Mouse (Mus musculus) cerebellum, adult 2 months (tissue): ENCODE results near the gene Dcbld1. TPM values are rescaled to one million over a fixed set of nuclear protein-coding genes. Genes with fewer than 3 reads are reported as not detected.

ENCODE experiments used
- DNase-seq, 2 experiments: peaks; one replicate each; pipeline ENCODE4 v3.0.0; 2021
- H3K27ac ChIP-seq: fragments of 200-500 bp; 2 replicates; pipeline ENCODE4 v1.5.1; 2012; ENCODE audit warnings: low read length, control low read depth, inconsistent platforms; ENCODE audit not compliant: insufficient read depth
- H3K27me3 ChIP-seq: fragments of 200-500 bp; 2 replicates; pipeline ENCODE4 v1.6.1; 2012; ENCODE audit warnings: inconsistent platforms, mild to moderate bottlenecking, low read length, moderate library complexity; ENCODE audit not compliant: control insufficient read depth, insufficient read depth
- H3K4me1 ChIP-seq: fragments of 200-500 bp; 2 replicates; pipeline ENCODE4 v1.6.1; 2011; ENCODE audit warnings: low read length; ENCODE audit not compliant: control insufficient read depth, insufficient read depth
- H3K4me3 ChIP-seq: fragments of 200-500 bp; replicated peaks from 2 replicates; pipeline ENCODE3; 2011; ENCODE audit warnings: mild to moderate bottlenecking, low read depth, low read length, control low read depth; ENCODE audit not compliant: insufficient read depth
- CTCF ChIP-seq: fragments of 200-500 bp; IDR thresholded peaks from 2 replicates; pipeline ENCODE4 v1.5.1; 2011; ENCODE audit warnings: low read depth, mild to moderate bottlenecking, control low read depth, low read length, moderate library complexity, borderline replicate concordance; ENCODE audit not compliant: insufficient read depth
- POLR2A ChIP-seq: fragments of 200-500 bp; IDR thresholded peaks from 2 replicates; pipeline ENCODE4 v1.6.1; 2011; ENCODE audit warnings: low read length, control low read depth, borderline replicate concordance; ENCODE audit not compliant: insufficient read depth
- WGBS: fragments of 180-500 bp; shearing (Covaris S2); methylation state at CpG from one replicate; pipeline ENCODE4 v1.1.7; 2018; 5-methylcytosine and 5-hydroxymethylcytosine counted together
- polyA plus RNA-seq: library from polyadenylated mRNA; depleted of rRNA; stranded (reverse); fragments of >200 nt; gene quantifications from 2 replicates; pipeline ENCODE4 v1.2.3, GENCODE M21; 2012

Gene Dcbld1
- polyA plus RNA-seq, 1 experiment, result 9.2 TPM

DNA sequence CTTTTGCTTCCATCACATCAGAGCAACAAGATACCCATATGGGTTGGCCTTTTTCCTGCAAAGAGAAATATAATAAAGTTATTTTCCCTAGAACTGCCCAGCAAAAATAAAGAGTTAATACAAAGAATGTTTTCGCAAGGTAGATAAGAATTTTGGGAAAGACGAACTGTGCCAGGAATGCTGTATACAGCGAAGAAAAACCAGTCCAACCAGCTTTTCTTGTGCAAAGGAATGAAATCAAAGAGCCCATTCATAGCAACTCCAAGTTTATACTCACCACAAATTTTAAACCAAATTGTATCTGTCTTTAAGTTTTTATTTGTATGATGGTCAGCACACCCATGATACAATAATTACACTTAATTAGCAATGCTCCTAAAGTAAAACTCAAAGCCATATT lies 13.8 kb upstream of the Dcbld1 start:
- Histone ChIP-seq H3K4me1 (no peaks in the 10 kb centered on the region), H3K27me3 (no peaks in the 10 kb centered on the region; the same call in 1 of the 2 replicates), H3K4me3 (no peak overlapping the region), H3K27ac (no peak overlapping the region)
- WGBS, result 80% methylated on average over 3 of the region's 3 CpGs
- DNase-seq, result no peak
- TF ChIP-seq CTCF (no peak), POLR2A (no peak)

DNA sequence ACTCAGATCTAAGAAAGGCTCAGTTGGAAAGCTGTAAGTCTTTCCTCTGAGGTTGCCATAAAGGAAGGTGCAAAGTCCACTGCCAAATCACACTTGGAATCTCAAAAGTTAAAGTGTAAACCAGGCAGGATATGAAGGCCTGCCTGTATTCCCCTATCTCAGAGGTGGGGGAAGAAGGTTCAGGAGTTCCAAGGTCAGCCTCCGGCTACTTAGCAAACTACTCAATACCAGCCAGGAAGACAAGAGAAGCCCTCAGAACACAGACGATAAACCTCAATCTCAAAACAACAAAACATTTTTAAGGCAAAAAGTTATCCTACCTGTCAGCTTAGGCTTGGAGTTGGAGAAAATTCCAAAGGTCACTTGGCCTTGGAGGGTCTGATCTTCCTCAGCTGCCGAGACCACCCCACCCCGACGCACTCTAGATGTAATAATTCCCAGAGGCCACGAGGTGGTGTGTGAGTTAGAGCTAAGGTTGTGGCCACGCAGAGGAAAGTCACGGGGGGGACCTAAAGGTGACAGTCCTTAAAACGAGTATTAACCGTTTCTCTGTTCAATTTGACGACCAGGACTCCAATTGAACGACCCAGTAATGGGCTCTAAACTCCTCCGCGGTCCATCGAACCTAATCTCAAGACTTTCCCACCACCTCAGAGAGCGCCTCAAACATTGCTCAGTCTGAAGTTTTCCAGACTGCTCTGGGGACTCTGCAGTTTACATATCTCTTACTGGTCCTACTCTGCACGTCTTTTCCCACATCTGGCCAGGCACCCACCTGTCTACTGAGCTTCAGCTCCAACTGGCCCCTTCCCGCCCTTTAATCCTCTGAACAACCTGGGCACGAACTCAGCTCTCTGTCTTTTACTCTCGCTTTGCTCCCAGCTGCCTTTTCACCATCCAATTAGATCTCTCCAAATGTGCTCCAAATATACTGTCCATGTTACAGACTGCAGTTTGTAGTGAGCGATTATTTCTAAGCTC lies 933 bp upstream of the Dcbld1 start:
- H3K27ac ChIP-seq, result no peak overlapping the region

DNA sequence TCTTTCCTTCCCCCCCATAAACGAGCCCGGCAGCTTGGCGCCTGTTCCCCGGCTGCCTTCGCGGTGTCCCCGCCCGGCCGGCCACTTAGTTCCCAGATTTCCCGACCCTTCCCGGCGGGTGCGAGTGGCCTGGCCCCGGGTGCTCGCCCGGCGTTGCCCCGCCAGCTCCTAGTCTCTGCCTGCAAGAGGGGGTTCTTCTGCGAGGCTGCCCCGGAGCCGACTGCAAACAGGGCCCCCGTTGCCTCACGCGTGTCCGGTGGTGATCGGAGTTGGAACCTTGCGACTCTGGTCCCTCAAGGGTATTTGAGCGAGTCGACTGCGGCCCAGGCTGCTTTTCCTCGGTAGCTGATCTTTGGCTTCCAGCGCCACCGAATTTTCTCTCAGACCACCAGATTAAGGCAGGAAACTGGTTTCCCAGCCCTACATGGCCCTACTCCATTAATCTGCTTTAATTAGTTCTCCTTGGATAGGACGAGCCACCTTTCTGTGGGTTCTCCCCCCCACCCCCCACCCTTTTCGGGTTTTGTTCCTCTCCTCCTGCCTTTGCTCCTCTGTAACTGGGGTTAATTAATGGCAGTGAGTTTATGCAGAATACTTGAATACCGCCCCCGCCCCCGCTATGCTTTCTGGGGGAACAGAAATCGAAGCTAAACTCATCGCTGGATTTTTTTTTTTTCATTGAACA lies 692 bp downstream of the Dcbld1 start:
- no peaks in the 10 kb centered on the region for H3K27me3 ChIP-seq
- TF ChIP-seq CTCF (no peak), POLR2A (no peak)
- H3K4me1 ChIP-seq, result no peaks in the 10 kb centered on the region
- H3K4me3 ChIP-seq, result peak overlapping the region; percentile 49
- H3K27ac ChIP-seq, result no peak overlapping the region
- peak in 1 of 2 experiments; percentile 53 for DNase-seq
- under 1% methylated on average over 40 of the region's 40 CpGs for WGBS

More for the DNA sequence above, 933 bp upstream of the Dcbld1 start:
- H3K4me3 ChIP-seq, result peak overlapping the region; percentile 49
- peak; percentile 43 to 46 for DNase-seq
- no peaks in the 10 kb centered on the region for H3K4me1 ChIP-seq
- 11% methylated on average over 21 of the region's 21 CpGs for WGBS
- H3K27me3 ChIP-seq, result no peaks in the 10 kb centered on the region
- TF ChIP-seq CTCF (peak; percentile 55; the same call in 1 of the 2 replicates), POLR2A (no peak)

DNA sequence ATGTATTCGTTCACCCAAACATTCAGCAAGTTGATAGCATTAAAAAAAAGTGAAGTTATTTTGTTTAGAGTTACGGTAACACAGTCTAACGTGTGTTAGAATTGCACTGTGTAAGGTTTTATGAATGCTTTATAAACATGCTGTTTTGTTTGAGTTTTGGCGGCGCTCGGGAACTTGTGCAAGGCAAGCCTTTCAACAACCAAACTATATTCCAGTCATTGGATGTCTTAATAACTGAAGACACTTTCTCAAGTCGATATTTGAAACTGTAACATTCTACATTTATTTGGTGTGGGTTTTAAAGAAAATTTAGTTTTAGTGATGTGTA lies 1.2 kb downstream of the Dcbld1 start:
- no peak for DNase-seq
- Histone ChIP-seq H3K4me3 (peak overlapping the region; percentile 49), H3K27me3 (no peaks in the 10 kb centered on the region), H3K4me1 (no peaks in the 10 kb centered on the region), H3K27ac (no peak overlapping the region)
- WGBS, result 8% methylated on average over 7 of the region's 7 CpGs
- TF ChIP-seq POLR2A (no peak), CTCF (no peak)

DNA sequence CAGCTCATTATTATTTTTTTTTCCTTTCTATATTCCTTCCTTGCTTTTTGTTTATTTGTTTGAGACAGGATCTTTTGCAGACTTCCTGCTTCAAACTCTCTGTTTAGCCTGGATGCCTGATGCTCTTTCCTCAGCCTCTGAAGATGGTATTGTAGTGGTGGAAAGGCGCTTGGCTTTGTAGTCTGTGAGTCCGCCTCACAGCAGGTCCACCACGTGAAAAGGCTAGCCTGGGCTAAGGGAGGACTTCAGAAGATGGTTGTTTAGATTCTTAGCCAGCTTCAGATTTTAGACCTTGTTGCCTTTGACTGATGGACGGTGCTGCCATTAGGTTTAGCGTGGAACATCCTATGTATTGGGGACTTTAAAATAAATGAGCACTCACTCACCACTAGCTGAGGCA lies 2.0 kb downstream of the Dcbld1 start:
- Histone ChIP-seq H3K27me3 (no peaks in the 10 kb centered on the region), H3K4me1 (no peaks in the 10 kb centered on the region), H3K27ac (no peak overlapping the region), H3K4me3 (no peak overlapping the region)
- WGBS, result 82% methylated on average over 5 of the region's 5 CpGs
- TF ChIP-seq POLR2A, result no peak
- no peak for TF ChIP-seq CTCF
- no peak for DNase-seq

DNA sequence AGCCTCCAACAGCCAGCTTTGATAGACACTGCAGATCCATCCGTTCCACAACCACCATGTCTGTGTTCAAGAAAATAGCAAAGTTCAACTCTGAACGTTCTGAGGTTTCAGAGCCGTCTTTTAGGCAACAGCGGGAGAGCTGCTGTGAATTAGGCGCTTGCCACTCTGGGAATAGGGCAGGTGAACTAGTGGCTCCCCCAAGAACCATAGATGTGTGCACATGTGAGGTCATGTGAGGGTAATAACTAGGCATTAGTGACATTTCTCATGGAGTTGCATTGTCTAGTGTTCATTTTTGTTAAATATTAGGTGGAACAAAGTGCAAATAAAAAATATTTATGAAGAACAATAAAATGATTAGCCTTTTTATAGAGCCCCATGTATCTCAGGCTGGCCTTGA lies 8.6 kb downstream of the Dcbld1 start:
- Histone ChIP-seq H3K4me3 (no peak overlapping the region), H3K4me1 (no peaks in the 10 kb centered on the region), H3K27me3 (no peaks in the 10 kb centered on the region), H3K27ac (no peak overlapping the region)
- WGBS, result 87% methylated on average over 5 of the region's 5 CpGs
- DNase-seq, result no peak
- TF ChIP-seq POLR2A, result no peak

DNA sequence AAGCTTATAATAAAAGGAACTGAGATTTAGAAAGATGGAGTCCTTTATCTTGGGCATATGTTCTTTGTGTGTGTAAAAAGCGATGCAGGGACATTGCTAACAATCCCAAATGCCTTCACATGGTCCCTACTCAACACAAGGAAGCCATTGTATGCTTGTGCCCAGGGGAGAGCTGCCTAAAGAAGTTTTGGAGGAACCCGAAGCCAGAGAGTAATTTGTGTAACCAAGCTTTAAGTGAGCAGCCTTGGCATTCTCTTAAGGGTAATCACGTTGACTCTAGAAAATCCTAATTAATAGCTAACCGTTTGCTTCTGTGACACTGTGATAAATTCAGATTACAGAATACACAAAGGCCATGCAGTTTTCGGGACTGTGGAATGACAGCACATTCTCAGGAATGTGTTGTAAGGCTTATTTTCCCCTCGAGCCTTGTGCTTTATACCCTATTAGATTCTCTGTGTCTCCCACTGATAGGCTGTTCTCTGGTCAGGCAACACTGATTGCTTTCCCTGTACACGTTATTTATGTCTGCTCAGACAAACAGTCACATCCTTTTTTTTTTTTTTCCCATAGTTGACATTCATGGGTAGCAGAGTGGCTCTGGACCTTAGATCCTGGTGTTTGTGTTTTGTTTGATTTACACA lies 9.4 kb downstream of the Dcbld1 start:
- Histone ChIP-seq H3K4me1 (no peaks in the 10 kb centered on the region), H3K27me3 (no peaks in the 10 kb centered on the region), H3K4me3 (no peak overlapping the region), H3K27ac (no peak overlapping the region)
- no peak for TF ChIP-seq POLR2A
- TF ChIP-seq CTCF, result no peak
- DNase-seq, result no peak
- WGBS, result 48% methylated on average over 7 of the region's 7 CpGs
